Mouse (Mus musculus): Measurements from ENCODE around the gene Irak2. TPM values are rescaled to one million over a fixed set of nuclear protein-coding genes. Genes with fewer than 3 reads are reported as not detected.
"Not testable (repeated sequence)": the region's sequence is repeated elsewhere in the genome, so short reads cannot be mapped to it uniquely, and the experiment has no call there.

The Irak2 gene
- total RNA-seq, 2 experiments from 2014 or later: 18.6 to 30.4 TPM

GRCm38 (mm10) chr6:113690400-113691083 is 52.3 kb downstream of the Irak2 start:
- peak; percentile 96 for ATAC-seq (replicated peaks; ENCODE audit: low FRiP score, low TSS enrichment, poor library complexity, severe bottlenecking)

- no peak for ATAC-seq (replicated peaks; ENCODE audit: low FRiP score, low TSS enrichment, poor library complexity, severe bottlenecking)
Measured at GRCm38 (mm10) chr6:113691084-113691462, 52.8 kb downstream of the Irak2 start.

GRCm38 (mm10) chr6:113692661-113693133 is 54.4 kb downstream of the Irak2 start:
- no peak for ATAC-seq (replicated peaks; ENCODE audit: low FRiP score, low TSS enrichment, poor library complexity, severe bottlenecking)

- ATAC-seq (replicated peaks; ENCODE audit: low FRiP score, low TSS enrichment, poor library complexity, severe bottlenecking): no peak
Measured at GRCm38 (mm10) chr6:113693377-113693776, 55.1 kb downstream of the Irak2 start.

GRCm38 (mm10) chr6:113695203-113695602 is 56.9 kb downstream of the Irak2 start:
- no peak for ATAC-seq (replicated peaks; ENCODE audit: low FRiP score, low TSS enrichment, poor library complexity, severe bottlenecking)

GRCm38 (mm10) chr6:113695766-113696355 is 57.6 kb downstream of the Irak2 start:
- ATAC-seq (replicated peaks; ENCODE audit: low FRiP score, low TSS enrichment, poor library complexity, severe bottlenecking): no peak

- ATAC-seq (replicated peaks; ENCODE audit: low FRiP score, low TSS enrichment, poor library complexity, severe bottlenecking): peak; percentile 95
Measured at GRCm38 (mm10) chr6:113696582-113697221, 58.4 kb downstream of the Irak2 start, which contains the start of gene Tatdn2. TSS of gene Tatdn2 (plus strand) at chr6:113697050.

GRCm38 (mm10) chr6:113697222-113698205 is 59.2 kb downstream of the Irak2 start:
- ATAC-seq (replicated peaks; ENCODE audit: low FRiP score, low TSS enrichment, poor library complexity, severe bottlenecking): 0 out of 2 replicates have a peak, but pooled peaks have one; percentile 5

GRCm38 (mm10) chr6:113712718-113713117 is 74.5 kb downstream of the Irak2 start:
- no peak for ATAC-seq (replicated peaks; ENCODE audit: low FRiP score, low TSS enrichment, poor library complexity, severe bottlenecking)

GRCm38 (mm10) chr6:113713389-113713788 is 75.1 kb downstream of the Irak2 start:
- not testable (repeated sequence) for ATAC-seq (replicated peaks; ENCODE audit: low FRiP score, low TSS enrichment, poor library complexity, severe bottlenecking)

- ATAC-seq (replicated peaks; ENCODE audit: low FRiP score, low TSS enrichment, poor library complexity, severe bottlenecking): no peak
Measured at GRCm38 (mm10) chr6:113714276-113714675, 76.0 kb downstream of the Irak2 start.

GRCm38 (mm10) chr6:113714797-113715196 is 76.5 kb downstream of the Irak2 start:
- ATAC-seq (replicated peaks; ENCODE audit: low FRiP score, low TSS enrichment, poor library complexity, severe bottlenecking): no peak

GRCm38 (mm10) chr6:113717541-113717940 is 79.3 kb downstream of the Irak2 start:
- ATAC-seq (replicated peaks; ENCODE audit: low FRiP score, low TSS enrichment, poor library complexity, severe bottlenecking): no peak

GRCm38 (mm10) chr6:113719878-113720277 is 81.6 kb downstream of the Irak2 start, which contains the start of gene Ghrl:
TSS of gene Ghrl (minus strand) at chr6:113719880.
- ATAC-seq (replicated peaks; ENCODE audit: low FRiP score, low TSS enrichment, poor library complexity, severe bottlenecking): no peak; the same call in 1 of the 2 replicates

- no peak for ATAC-seq (replicated peaks; ENCODE audit: low FRiP score, low TSS enrichment, poor library complexity, severe bottlenecking)
Measured at GRCm38 (mm10) chr6:113721061-113721460, 82.8 kb downstream of the Irak2 start.

- no peak for ATAC-seq (replicated peaks; ENCODE audit: low FRiP score, low TSS enrichment, poor library complexity, severe bottlenecking)
Measured at GRCm38 (mm10) chr6:113728181-113728580, 89.9 kb downstream of the Irak2 start.

GRCm38 (mm10) chr6:113731296-113731695 is 93.0 kb downstream of the Irak2 start:
- no peak for ATAC-seq (replicated peaks; ENCODE audit: low FRiP score, low TSS enrichment, poor library complexity, severe bottlenecking)

- no peak for ATAC-seq (replicated peaks; ENCODE audit: low FRiP score, low TSS enrichment, poor library complexity, severe bottlenecking)
Measured at GRCm38 (mm10) chr6:113737318-113738046, 99.2 kb downstream of the Irak2 start.

Data from megakaryocyte-erythroid progenitor cell, adult 5-6 weeks (primary cell).